Mouse (Mus musculus) hindbrain, embryonic 11.5 days (tissue): Measurements from ENCODE around the gene Scg2. TPM values are rescaled to one million over a fixed set of nuclear protein-coding genes. Genes with fewer than 3 reads are reported as not detected.

Source experiments
- polyA plus RNA-seq: library from polyadenylated mRNA; unstranded; fragments of >200 nt; fragmentation: Nextera tagmentation; extraction: Ambion mirVana; gene quantifications from 2 replicates; pipeline ENCODE4 v1.2.1, GENCODE M21; 2014

Scg2 gene
- polyA plus RNA-seq, 1 experiment from 2014 or later, result 13.4 TPM

Other genes starting within 250 kb of the Scg2 start
- 0.18 and 0.29 TPM in 2 replicates for gene Ap1s3, start 231.9 kb upstream of the Scg2 start, polyA plus RNA-seq